Mouse (Mus musculus): ENCODE measurements around the gene Tnfrsf11a.

DNA sequence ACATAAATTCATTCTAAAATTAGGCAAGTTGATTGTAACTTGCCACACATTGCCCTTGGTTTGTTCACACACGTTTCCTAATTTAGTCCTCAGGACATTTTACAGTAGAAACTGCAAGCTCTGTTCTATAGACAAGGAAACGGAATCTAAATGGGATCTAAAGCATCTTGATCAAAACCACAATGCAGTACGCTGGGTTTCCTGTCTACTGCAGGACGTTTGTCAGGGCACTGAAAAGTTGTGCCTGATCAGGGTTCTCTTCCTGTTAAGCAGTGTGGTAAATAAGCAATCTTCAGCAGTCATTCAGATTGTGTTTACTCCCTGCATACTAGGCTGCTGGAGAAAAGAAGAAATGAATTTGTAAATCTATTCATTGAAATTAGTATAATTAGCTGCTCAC, 28.3 kb upstream of the Tnfrsf11a start:
- TF ChIP-seq POLR2A (IDR thresholded peaks at IDR 0.05; ENCODE audit: insufficient read length, low read depth) (no peak), MYOD1 (IDR thresholded peaks at IDR 0.05; ENCODE audit: control insufficient read depth in 1 of 3, insufficient read length in 2 of 3, low read depth in 2 of 3) (no peak), SRF (IDR thresholded peaks at IDR 0.05; ENCODE audit: control insufficient read depth, insufficient read length, low read depth) (no peak), USF1 (IDR thresholded peaks at IDR 0.05; ENCODE audit: low read depth) (no peak)
